ENCODE assay signal across 8 mouse cellular contexts in genomic region chr16:38742659-38743131, GRCm38 (mm10). TPM values are rescaled to one million over a fixed set of nuclear protein-coding genes. Genes with fewer than 3 reads are reported as not detected.
DNase-seq lines count a peak whose midpoint lies in the region; ATAC-seq lines count a peak whose summit lies in the region.

No protein-coding gene starts in this region.

- peaks cover 23% of the 10 kb centered on the region for H3K4me1 ChIP-seq in forebrain, embryonic 10.5 days
- peaks cover 6% of the 10 kb centered on the region; the same call in 1 of the 2 replicates for H3K4me1 ChIP-seq in hindbrain, embryonic 14.5 days (replicated peaks; ENCODE audit: control insufficient read depth, insufficient read depth, low read length)
- no peaks in the 10 kb centered on the region for H3K4me1 ChIP-seq in liver, embryonic 16.5 days (ENCODE audit: control insufficient read depth, low read depth, low read length)

- H3K9ac ChIP-seq in hindbrain, embryonic 14.5 days, result peak overlapping the region; percentile 91
- no peak overlapping the region for H3K9ac ChIP-seq in liver, embryonic 16.5 days (ENCODE audit: low read depth, low read length)

- H3K27me3 ChIP-seq in forebrain, embryonic 10.5 days (ENCODE audit: poor library complexity, severe bottlenecking), result peaks cover 18% of the 10 kb centered on the region; the same call in 1 of the 2 replicates
- H3K27me3 ChIP-seq in hindbrain, embryonic 14.5 days (ENCODE audit: control insufficient read depth, insufficient read depth, low read length), result no peaks in the 10 kb centered on the region
- peaks cover 32% of the 10 kb centered on the region for H3K27me3 ChIP-seq in liver, embryonic 16.5 days (ENCODE audit: control insufficient read depth, insufficient read depth, low read depth, low read length)

- peak; percentile 64 for ATAC-seq in hindbrain, embryonic 14.5 days (ENCODE audit: low FRiP score)
- no peak for ATAC-seq in liver, embryonic 16.5 days (ENCODE audit: low read depth)
- ATAC-seq in neutrophil, adult 5-6 weeks (ENCODE audit: extremely low read depth, insufficient number of reproducible peaks, low FRiP score, poor library complexity, severe bottlenecking), result peak; percentile 33; the same call in 1 of the 2 replicates

- peak overlapping the region; percentile 87 for H3K4me3 ChIP-seq in forebrain, embryonic 10.5 days
- H3K4me3 ChIP-seq in hindbrain, embryonic 14.5 days (replicated peaks; ENCODE audit: low read length), result peak overlapping the region; percentile 82
- peak overlapping the region; percentile 55 for H3K4me3 ChIP-seq in liver, embryonic 16.5 days (ENCODE audit: low read depth, low read length)

- peak; percentile 31 to 46 for DNase-seq in left cerebral cortex, adult 18-20 months (ENCODE audit: low spot score in 2 of 2)
- no peak for DNase-seq in left cerebral cortex, adult 11 months (ENCODE audit: low spot score)
- DNase-seq in adrenal gland, postnatal 10 days, result peak; percentile 26
- DNase-seq in forebrain, embryonic 10.5 days (ENCODE audit: extremely low spot score, low spot score), result peak; percentile 38
- DNase-seq in hindbrain, embryonic 14.5 days (ENCODE audit: low spot score), result peak; percentile 28
- DNase-seq in urinary bladder, postnatal 14 days (ENCODE audit: low spot score), result no peak

- H3K9me3 ChIP-seq in forebrain, embryonic 10.5 days, result no peaks in the 10 kb centered on the region
- no peaks in the 10 kb centered on the region for H3K9me3 ChIP-seq in hindbrain, embryonic 14.5 days (ENCODE audit: control insufficient read depth, low read length)
- no peaks in the 10 kb centered on the region for H3K9me3 ChIP-seq in liver, embryonic 16.5 days (replicated peaks; ENCODE audit: control insufficient read depth, low read length)

- under 1% methylated on average over 13 of the region's 13 CpGs for WGBS in forebrain, embryonic 10.5 days
- WGBS in hindbrain, embryonic 14.5 days, result 0% methylated on average over 13 of the region's 13 CpGs
- WGBS in liver, embryonic 16.5 days (ENCODE audit: insufficient replicate concordance), result 0% methylated on average over 13 of the region's 13 CpGs

- H3K36me3 ChIP-seq in forebrain, embryonic 10.5 days (replicated peaks), result no peaks in the 10 kb centered on the region
- no peaks in the 10 kb centered on the region for H3K36me3 ChIP-seq in hindbrain, embryonic 14.5 days (replicated peaks; ENCODE audit: control insufficient read depth, insufficient read depth)
- H3K36me3 ChIP-seq in liver, embryonic 16.5 days (ENCODE audit: control insufficient read depth, insufficient read depth), result no peaks in the 10 kb centered on the region

- peak overlapping the region; percentile 90 for H3K27ac ChIP-seq in forebrain, embryonic 10.5 days
- H3K27ac ChIP-seq in hindbrain, embryonic 14.5 days, result peak overlapping the region; percentile 84
- no peak overlapping the region for H3K27ac ChIP-seq in liver, embryonic 16.5 days (ENCODE audit: low read length)

- peak overlapping the region; percentile 68 for H3K4me2 ChIP-seq in hindbrain, embryonic 14.5 days (replicated peaks)
- peak overlapping the region; percentile 53 for H3K4me2 ChIP-seq in liver, embryonic 16.5 days (ENCODE audit: low read depth, low read length)

RNA-seq across cellular contexts. Expression of gene B4galt4, which starts 0.6 kb away (rescaled TPM):
- 10 to 100 TPM; 21.5 to 23.0 TPM for total RNA-seq in left cerebral cortex, adult 18-20 months (2021)
- 10 to 100 TPM; 11.9 to 12.0 TPM for total RNA-seq in adrenal gland, postnatal 10 days (2021)
- polyA plus RNA-seq in forebrain, embryonic 10.5 days (2016; fragmentation: Nextera tagmentation; extraction: Ambion mirVana), result 27.1 and 27.8 TPM in 2 replicates
- polyA plus RNA-seq in hindbrain, embryonic 14.5 days (2014; fragmentation: Nextera tagmentation; extraction: Ambion mirVana), result 40.0 and 41.7 TPM in 2 replicates
- polyA plus RNA-seq in liver, embryonic 16.5 days (2015; fragmentation: Nextera tagmentation; extraction: Ambion mirVana), result 2.6 and 2.9 TPM in 2 replicates
- total RNA-seq in neutrophil, adult 5-6 weeks (2017), result 0.70 and 2.6 TPM in 2 replicates

RNA-seq across cellular contexts. Expression of gene Arhgap31, which starts 29.6 kb away (rescaled TPM):
- total RNA-seq in left cerebral cortex, adult 18-20 months (2021), result 10 to 100 TPM; 14.7 to 17.8 TPM
- 10 to 100 TPM; 31.6 to 36.3 TPM for total RNA-seq in adrenal gland, postnatal 10 days (2021)
- 7.3 and 7.4 TPM in 2 replicates for polyA plus RNA-seq in forebrain, embryonic 10.5 days (2016; fragmentation: Nextera tagmentation; extraction: Ambion mirVana)
- 5.6 and 7.8 TPM in 2 replicates for polyA plus RNA-seq in hindbrain, embryonic 14.5 days (2014; fragmentation: Nextera tagmentation; extraction: Ambion mirVana)
- 1.6 and 1.7 TPM in 2 replicates for polyA plus RNA-seq in liver, embryonic 16.5 days (2015; fragmentation: Nextera tagmentation; extraction: Ambion mirVana)
- 19.2 and 19.4 TPM in 2 replicates for total RNA-seq in neutrophil, adult 5-6 weeks (2017)

RNA-seq across cellular contexts. Expression of gene Upk1b, which starts 57.4 kb away (rescaled TPM):
- 1 to 10 TPM; 2.2 to 3.0 TPM for total RNA-seq in left cerebral cortex, adult 18-20 months (2021)
- 1 to 10 TPM; 4.9 to 5.7 TPM for total RNA-seq in adrenal gland, postnatal 10 days (2021)
- polyA plus RNA-seq in forebrain, embryonic 10.5 days (2016; fragmentation: Nextera tagmentation; extraction: Ambion mirVana), result 0.50 and 0.60 TPM in 2 replicates
- polyA plus RNA-seq in hindbrain, embryonic 14.5 days (2014; fragmentation: Nextera tagmentation; extraction: Ambion mirVana), result 0.16 and 0.18 TPM in 2 replicates
- polyA plus RNA-seq in liver, embryonic 16.5 days (2015; fragmentation: Nextera tagmentation; extraction: Ambion mirVana), result 1.4 and 1.7 TPM in 2 replicates
- total RNA-seq in neutrophil, adult 5-6 weeks (2017), result 4.3 and 4.8 TPM in 2 replicates

Comparison
In these comparisons a context has a peak if more than half of its experiments do, and no peak if none do; other contexts are left out.
1. DNase-seq: peak in left cerebral cortex, adult 18-20 months (2 of 2), adrenal gland, postnatal 10 days (single experiment), forebrain, embryonic 10.5 days (single experiment) and hindbrain, embryonic 14.5 days (single experiment); none in left cerebral cortex, adult 11 months (single experiment) and urinary bladder, postnatal 14 days (single experiment).
2. Peak in every context shown above with its lines, with median percentiles within 50 percentile points of each other: H3K4me3 ChIP-seq.